Mouse (Mus musculus) right cerebral cortex, postnatal 36 days (tissue): Measurements from ENCODE around the gene Lipe.

Experiments used
- DNase-seq, 2 experiments: peaks; one replicate each; pipeline ENCODE4 v3.0.0; 2022; ENCODE audit warnings: low spot score in 2 of 2, mixed read lengths in 1 of 2

Lipe gene

GRCm38 (mm10) chr7:25363151-25363550 is 35.4 kb downstream of the Lipe start:
- no peak for DNase-seq

GRCm38 (mm10) chr7:25358721-25359206 is 39.7 kb downstream of the Lipe start:
- DNase-seq: no peak

GRCm38 (mm10) chr7:25348861-25349260 is 49.6 kb downstream of the Lipe start:
- DNase-seq: no peak

- peak in 1 of 2 experiments; percentile 54 for DNase-seq
Measured at GRCm38 (mm10) chr7:25341000-25341784, 57.3 kb downstream of the Lipe start.

DNA sequence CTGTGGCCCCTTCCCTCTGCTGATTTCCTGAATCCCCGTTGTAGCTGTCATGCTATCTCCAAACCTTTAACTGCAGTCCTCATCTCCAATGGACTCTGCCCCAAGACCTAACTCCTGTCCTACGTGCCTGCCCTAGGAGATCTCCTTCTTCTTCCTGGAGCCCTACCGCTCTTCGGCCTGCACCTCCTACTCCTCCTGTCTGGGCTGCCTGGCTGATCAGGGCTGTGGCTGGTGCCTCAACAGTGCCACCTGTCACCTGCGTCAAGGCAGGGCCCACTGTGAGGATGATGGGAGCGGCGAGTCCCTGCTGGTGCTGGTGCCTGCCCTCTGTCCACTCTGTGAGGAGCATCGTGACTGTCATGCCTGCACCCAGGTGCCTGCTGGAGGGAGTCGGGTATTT is 59.2 kb downstream of the Lipe start:
- no peak for DNase-seq

- no peak for DNase-seq
Measured at GRCm38 (mm10) chr7:25334472-25334871, 64.0 kb downstream of the Lipe start.

DNA sequence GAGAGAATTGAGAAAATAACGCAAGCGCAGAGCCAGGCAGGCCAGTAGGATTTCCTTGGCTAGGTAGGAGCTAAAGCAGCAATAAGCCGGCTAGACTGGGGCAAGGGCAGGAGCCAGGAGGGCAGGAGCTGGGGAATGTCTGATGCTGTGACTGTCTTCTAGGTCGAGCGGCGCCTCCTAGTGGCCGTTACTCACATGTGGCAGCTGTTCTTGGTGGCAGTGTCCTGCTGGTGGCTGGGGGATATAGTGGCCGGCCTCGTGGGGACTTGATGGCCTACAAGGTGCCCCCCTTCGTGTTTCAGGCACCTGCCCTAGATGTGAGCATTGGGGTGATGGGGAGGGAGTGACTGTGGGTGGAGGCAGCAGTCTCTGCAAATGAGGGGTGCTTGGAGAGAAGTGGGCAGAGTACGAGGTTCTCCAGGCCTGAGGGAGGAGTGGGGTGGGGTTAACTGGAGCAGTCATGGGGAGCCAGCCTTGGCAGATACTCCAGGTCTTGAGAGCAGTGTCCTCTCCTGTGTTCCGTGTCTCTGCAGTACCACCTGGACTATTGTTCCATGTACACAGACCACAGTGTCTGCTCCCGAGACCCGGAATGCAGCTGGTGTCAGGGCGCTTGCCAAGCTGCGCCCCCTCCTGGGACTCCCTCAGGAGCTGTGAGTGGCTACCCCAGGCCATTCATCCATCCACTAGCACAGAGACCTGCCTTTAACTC is 64.8 kb downstream of the Lipe start:
- peak in 1 of 2 experiments; percentile 46 for DNase-seq
